Comparison of ENCODE assay signal across 14 mouse cellular contexts in the genomic region with DNA sequence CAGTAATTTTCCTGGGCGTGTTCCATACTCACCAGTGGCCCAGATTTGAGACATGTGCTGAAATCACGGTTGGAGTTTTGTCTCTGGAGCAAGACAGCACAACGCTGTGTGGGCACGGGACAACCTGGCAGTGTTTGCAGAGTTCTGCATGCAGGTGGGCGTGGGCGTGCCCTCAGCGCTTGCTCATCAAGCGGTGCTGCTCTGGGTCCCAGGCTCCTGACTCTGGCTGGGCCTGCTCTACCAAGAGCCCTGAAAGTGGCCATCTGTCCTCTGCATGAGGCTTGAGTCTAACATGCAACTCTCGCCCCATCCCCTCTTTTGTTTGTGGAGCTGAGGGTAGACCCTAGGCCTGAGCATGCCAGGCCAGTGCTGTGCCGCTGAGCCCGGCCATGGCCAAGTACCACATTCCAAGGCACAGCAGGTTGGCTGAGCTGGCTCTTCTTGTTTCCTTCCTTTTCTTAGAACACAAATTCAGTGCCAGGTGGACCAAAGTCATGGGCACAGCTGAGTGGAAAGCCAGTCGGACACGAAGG. TPM values are rescaled to one million over a fixed set of nuclear protein-coding genes. Genes with fewer than 3 reads are reported as not detected.
DNase-seq lines count a peak whose midpoint lies in the region; ATAC-seq lines count a peak whose summit lies in the region.
"Had no signal": no experiment of that assay in that cellular context is flagged by ENCODE, and none has a peak within 500 bp of the region (broad histone marks: within the 10 kb centered on the region; RNA-seq: fewer than 3 reads in every experiment).

No protein-coding gene starts in this region.

- H3K27ac ChIP-seq in limb, embryonic 15.5 days, result 0 out of 2 replicates have a peak overlapping the region, but pooled peaks have one; percentile 2
- no peak overlapping the region for H3K27ac ChIP-seq in limb, embryonic 10.5 days
- H3K27ac ChIP-seq: forebrain, embryonic 15.5 days; heart, embryonic 15.5 days; liver, embryonic 13.5 days had no signal

- H3K4me1 ChIP-seq in limb, embryonic 15.5 days, result peaks cover 14% of the 10 kb centered on the region
- no peaks in the 10 kb centered on the region for H3K4me1 ChIP-seq in limb, embryonic 10.5 days

- no peak overlapping the region for H3K4me3 ChIP-seq in limb, embryonic 15.5 days
- H3K4me3 ChIP-seq in limb, embryonic 10.5 days, result no peak overlapping the region
- H3K4me3 ChIP-seq: forebrain, embryonic 15.5 days; heart, embryonic 15.5 days; liver, embryonic 13.5 days had no signal

- no peak for DNase-seq in limb, embryonic 10.5 days (ENCODE audit: low spot score)
- DNase-seq in cerebellum, postnatal 36 days, result peak; percentile 64 to 72
- peak; percentile 61 to 93 for DNase-seq in left cerebral cortex, adult 8-10 months (ENCODE audit: low spot score in 2 of 2)
- DNase-seq in lung, adult 18-20 months, result no peak
- DNase-seq in yolk sac, embryonic 10.5 days (ENCODE audit: low spot score), result no peak
- DNase-seq: kidney, postnatal 36 days; liver, embryonic 13.5 days; lung, postnatal 4 days; thymus, postnatal 4 days had no signal

- no peak overlapping the region for H3K9ac ChIP-seq in limb, embryonic 15.5 days
- H3K9ac ChIP-seq: forebrain, embryonic 15.5 days; heart, embryonic 15.5 days; liver, embryonic 13.5 days had no signal

- no peaks in the 10 kb centered on the region for H3K27me3 ChIP-seq in limb, embryonic 15.5 days
- H3K27me3 ChIP-seq in limb, embryonic 10.5 days (ENCODE audit: low read depth, poor library complexity, severe bottlenecking), result no peaks in the 10 kb centered on the region
- H3K27me3 ChIP-seq: forebrain, embryonic 15.5 days; heart, embryonic 15.5 days; liver, embryonic 13.5 days had no signal

- H3K36me3 ChIP-seq in limb, embryonic 15.5 days, result peaks cover 82% of the 10 kb centered on the region
- peaks cover 98% of the 10 kb centered on the region for H3K36me3 ChIP-seq in limb, embryonic 10.5 days

- 90% methylated on average over 13 of the region's 13 CpGs for WGBS in limb, embryonic 15.5 days
- WGBS in limb, embryonic 10.5 days, result 94% methylated on average over 13 of the region's 13 CpGs

- no peak for ATAC-seq in limb, embryonic 15.5 days (ENCODE audit: insufficient number of reproducible peaks, low FRiP score, low TSS enrichment, low read depth)
- no peak for ATAC-seq in CD4-positive, CD25-positive, alpha-beta regulatory T cell, adult 4 months
- ATAC-seq: forebrain, embryonic 15.5 days; inflammation-experienced regulatory T-cells, adult 6 months had no signal

- no peak overlapping the region for H3K4me2 ChIP-seq in limb, embryonic 15.5 days
- H3K4me2 ChIP-seq: forebrain, embryonic 15.5 days; heart, embryonic 15.5 days; liver, embryonic 13.5 days had no signal

- H3K9me3 ChIP-seq in limb, embryonic 15.5 days, result no peaks in the 10 kb centered on the region
- H3K9me3 ChIP-seq in limb, embryonic 10.5 days (replicated peaks), result no peaks in the 10 kb centered on the region
- H3K9me3 ChIP-seq: forebrain, embryonic 15.5 days; heart, embryonic 15.5 days; liver, embryonic 13.5 days had no signal

RNA-seq across cellular contexts. Expression of a gene that starts 36.2 kb away (rescaled TPM):
- polyA plus RNA-seq in limb, embryonic 15.5 days (2015; fragmentation: Nextera tagmentation; extraction: Ambion mirVana), result 40.8 and 44.8 TPM in 2 replicates
- polyA plus RNA-seq in limb, embryonic 10.5 days (2016; fragmentation: Nextera tagmentation; extraction: Ambion mirVana), result 71.2 and 80.3 TPM in 2 replicates
- 100 to 1,000 TPM; 248 to 277 (median 262) TPM for total RNA-seq in left cerebral cortex, adult 8-10 months (2022)
- polyA plus RNA-seq in CD4-positive, CD25-positive, alpha-beta regulatory T cell, adult 4 months (2017; shearing (Covaris generic)), result 10 to 100 TPM; 31.7 to 32.9 TPM

RNA-seq across cellular contexts. Expression of a gene that starts 49.3 kb away (rescaled TPM):
- polyA plus RNA-seq in limb, embryonic 15.5 days (2015; fragmentation: Nextera tagmentation; extraction: Ambion mirVana), result 23.2 and 23.9 TPM in 2 replicates
- polyA plus RNA-seq in limb, embryonic 10.5 days (2016; fragmentation: Nextera tagmentation; extraction: Ambion mirVana), result 21.1 and 24.1 TPM in 2 replicates
- 10 to 100 TPM; 18.8 to 22.0 (median 19.8) TPM for total RNA-seq in left cerebral cortex, adult 8-10 months (2022)
- polyA plus RNA-seq in CD4-positive, CD25-positive, alpha-beta regulatory T cell, adult 4 months (2017; shearing (Covaris generic)), result 1 to 10 TPM; 6.5 to 7.9 TPM

Comparison
In these comparisons a context has a peak if more than half of its experiments do, and no peak if none do; other contexts are left out.
1. DNase-seq: peak in cerebellum, postnatal 36 days (2 of 2) and left cerebral cortex, adult 8-10 months (2 of 2); none in limb, embryonic 10.5 days (single experiment), lung, adult 18-20 months (0 of 2) and yolk sac, embryonic 10.5 days (single experiment).